Mouse (Mus musculus): ENCODE results near the gene Apol6.

DNA sequence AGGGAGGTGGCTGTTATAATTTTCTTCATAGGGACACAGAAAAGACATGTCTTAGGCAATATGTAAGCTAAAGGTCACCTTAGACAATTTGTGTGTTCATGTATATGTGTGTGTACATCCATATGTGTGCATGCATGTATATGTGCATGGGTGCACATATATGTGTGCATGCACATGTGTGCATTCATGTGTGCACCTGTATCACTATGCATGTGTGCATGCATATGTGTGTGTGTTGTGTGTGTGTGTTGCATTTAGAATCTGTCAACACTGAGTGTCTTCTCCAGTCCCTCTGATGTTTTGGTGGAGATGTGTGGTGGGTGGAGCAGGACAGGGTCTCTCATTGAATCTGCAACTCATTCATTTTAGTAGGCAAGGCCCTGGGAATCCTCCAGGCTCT is 18.2 kb downstream of the Apol6 start:
- TF ChIP-seq ZNF384 (IDR thresholded peaks at IDR 0.05; ENCODE audit: low read depth, low read length) (no peak), POLR2A (IDR thresholded peaks at IDR 0.05; ENCODE audit: low read depth, low read length) (no peak), USF2 (conservative IDR thresholded peaks at IDR 0.05; ENCODE audit: low read depth, low read length) (no peak), MAX (IDR thresholded peaks at IDR 0.05; ENCODE audit: low read length) (no peak), RAD21 (IDR thresholded peaks at IDR 0.05; ENCODE audit: low read depth, low read length) (no peak), USF1 (IDR thresholded peaks at IDR 0.05; ENCODE audit: low read depth, low read length) (no peak), MAFK (IDR thresholded peaks at IDR 0.05; ENCODE audit: insufficient replicate concordance, low read length) (no peak)

Measured in CH12.LX (cell line).